Mouse (Mus musculus): ENCODE results near the gene Slc39a3.

- TF ChIP-seq HCFC1 (IDR thresholded peaks at IDR 0.05; ENCODE audit: borderline replicate concordance, insufficient read depth, low read length) = no peak
- no peak for TF ChIP-seq ZNF384 (IDR thresholded peaks at IDR 0.05; ENCODE audit: low read depth, low read length)
- TF ChIP-seq CHD2 (IDR thresholded peaks at IDR 0.05; ENCODE audit: low read depth, low read length) = no peak
- no peak for TF ChIP-seq MAFK (IDR thresholded peaks at IDR 0.05; ENCODE audit: insufficient read depth, low read depth, low read length)
Observed at GRCm38 (mm10) chr10:81026857-81027256, 10.4 kb downstream of the Slc39a3 start.

Measured in ES-E14 (cell line).